Mouse (Mus musculus) ES-E14 (cell line): ENCODE measurements at regions not wholly inside any gene's neighbourhood (a gene's known extent, or its start where the extent isn't known, plus 50 kb on each side); places are given as distances from the start of the nearest gene placed in this dataset.

Experiments used
- CHD2 ChIP-seq: IDR thresholded peaks from 2 replicates; pipeline ENCODE4 v1.6.1; 2014; ENCODE audit warnings: mild to moderate bottlenecking, low read depth, low read length, inconsistent platforms
- MAFK ChIP-seq: IDR thresholded peaks from 2 replicates; pipeline ENCODE4 v1.6.1; 2014; ENCODE audit warnings: mild to moderate bottlenecking, low read depth, low read length, inconsistent platforms; ENCODE audit not compliant: insufficient read depth
- ZNF384 ChIP-seq: IDR thresholded peaks from 2 replicates; pipeline ENCODE4 v1.6.1; 2012; ENCODE audit warnings: low read depth, low read length, inconsistent platforms

GRCm38 (mm10) chr14:16006968-16007367 is 242.1 kb upstream of the Ngly1 start:
- TF ChIP-seq ZNF384 (no peak), MAFK (no peak), CHD2 (no peak)
